16 mouse cellular contexts compared by ENCODE assay signal in the genomic region with DNA sequence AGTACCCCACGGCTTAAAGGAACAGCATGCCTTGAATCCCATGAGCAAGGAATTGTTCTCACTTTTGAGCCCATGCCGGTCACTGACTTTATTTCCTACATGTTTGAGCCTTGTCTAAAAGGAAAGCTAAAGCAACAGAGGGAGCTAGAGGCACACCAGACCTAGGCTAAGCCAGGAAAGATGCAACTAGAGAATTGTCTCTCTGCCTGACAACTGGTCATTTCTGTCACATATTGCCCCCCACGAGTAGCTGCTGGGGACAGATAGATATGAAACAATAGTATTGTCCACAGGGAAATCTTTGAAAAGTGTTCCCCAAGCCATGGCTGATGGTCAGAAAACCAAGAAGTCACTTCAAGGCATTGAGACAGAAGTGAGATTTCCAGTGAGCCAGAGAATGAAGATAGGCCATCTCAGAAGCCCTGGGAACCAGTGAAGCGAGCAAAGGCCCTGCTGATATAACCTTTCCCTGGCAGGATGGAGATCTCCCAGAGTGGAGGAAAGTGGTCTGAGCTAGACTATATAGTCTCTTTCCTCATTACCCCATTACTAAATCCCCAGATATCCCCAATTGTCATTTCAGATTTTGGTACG. TPM values are rescaled to one million over a fixed set of nuclear protein-coding genes. Genes with fewer than 3 reads are reported as not detected.
A peak's percentile ranks its signal among the peaks of the same experiment; 100 is the strongest.
DNase-seq lines count a peak whose midpoint lies in the region; ATAC-seq and TF ChIP-seq lines count a peak whose summit lies in the region.
"Had no signal": no experiment of that assay in that cellular context is flagged by ENCODE, and none has a peak within 500 bp of the region (broad histone marks: within the 10 kb centered on the region; RNA-seq: fewer than 3 reads in every experiment).

No protein-coding gene starts in this region.

- H3K27me3 ChIP-seq in heart, postnatal 0 days (ENCODE audit: control insufficient read depth, insufficient read depth, low read length): no peaks in the 10 kb centered on the region
- H3K27me3 ChIP-seq in CH12.LX (replicated peaks): no peaks in the 10 kb centered on the region
- H3K27me3 ChIP-seq: embryonic facial prominence, embryonic 12.5 days had no signal

- dilution Hi-C loops in CH12.LX (cut with MboI; ENCODE audit: extremely low pct_ligation_motif_present, extremely low pct_unique_long_range_greater_than_20kb, low sequenced_read_pairs): no loop called here

- 57% methylated on average over 5 of the region's 5 CpGs for WGBS in heart, postnatal 0 days

- no peak overlapping the region for H3K27ac ChIP-seq in heart, postnatal 0 days (ENCODE audit: low read depth)
- no peak overlapping the region for H3K27ac ChIP-seq in left cerebral cortex, adult 2 months
- no peak overlapping the region for H3K27ac ChIP-seq in CH12.LX (ENCODE audit: insufficient read depth, low read depth)
- H3K27ac ChIP-seq: embryonic facial prominence, embryonic 12.5 days had no signal

- no peak for TF ChIP-seq EP300 in heart, postnatal 0 days (IDR thresholded peaks at IDR 0.05; ENCODE audit: low read depth)
- TF ChIP-seq EP300 in CH12.LX (IDR thresholded peaks at IDR 0.05; ENCODE audit: low read length): no peak

- TF ChIP-seq CTCF in heart, postnatal 0 days (IDR thresholded peaks at IDR 0.05; ENCODE audit: low read depth): peak; percentile 38
- TF ChIP-seq CTCF in left cerebral cortex, adult 2 months (IDR thresholded peaks at IDR 0.05): peak; percentile 37
- peak in 1 of 2 experiments; percentile 36; a peak in 2 of 4 replicates for TF ChIP-seq CTCF in CH12.LX (conservative IDR thresholded peaks at IDR 0.05 in 1 of 2, IDR thresholded peaks at IDR 0.05 in 1 of 2; ENCODE audit: low read depth in 2 of 2, low read length in 2 of 2)

- TF ChIP-seq POLR2A in CH12.LX (IDR thresholded peaks at IDR 0.05; ENCODE audit: low read depth, low read length): no peak

- no peak overlapping the region for H3K4me3 ChIP-seq in heart, postnatal 0 days (ENCODE audit: low read depth, low read length)
- no peak overlapping the region for H3K4me3 ChIP-seq in left cerebral cortex, adult 2 months
- no peak overlapping the region for H3K4me3 ChIP-seq in CH12.LX (replicated peaks in 1 of 3; ENCODE audit: low read depth in 2 of 3, low read length in 2 of 3, poor library complexity in 1 of 3)
- H3K4me3 ChIP-seq: embryonic facial prominence, embryonic 12.5 days had no signal

- peak; percentile 19 for DNase-seq in cerebellum, adult 11 months
- no peak for DNase-seq in cerebellum, postnatal 4 days (ENCODE audit: low spot score in 2 of 2)
- DNase-seq in heart, postnatal 0 days (ENCODE audit: low spot score): no peak
- DNase-seq in heart, postnatal 36 days: no peak
- no peak for DNase-seq in left cerebral cortex, adult 2 months (ENCODE audit: extremely low spot score in 1 of 2, low spot score in 2 of 2)
- no peak for DNase-seq in left cerebral cortex, postnatal 10 days (ENCODE audit: extremely low spot score in 1 of 2, low spot score in 2 of 2)
- DNase-seq in CH12.LX (ENCODE audit: extremely low read depth): no peak
- DNase-seq in ovary, postnatal 10 days (ENCODE audit: low spot score): no peak
- DNase-seq: adrenal gland, postnatal 36 days; kidney, postnatal 10 days; lung, postnatal 14 days; right cerebral cortex, postnatal 14 days had no signal

- ATAC-seq in heart, postnatal 0 days (ENCODE audit: insufficient read depth, low read depth): no peak

- no peaks in the 10 kb centered on the region for H3K79me2 ChIP-seq in CH12.LX (replicated peaks; ENCODE audit: control insufficient read depth, extremely low read depth, insufficient read depth, poor library complexity, severe bottlenecking)

- peak; percentile 29 for TF ChIP-seq RAD21 in CH12.LX (IDR thresholded peaks at IDR 0.05; ENCODE audit: low read depth, low read length)

- H3K9me3 ChIP-seq in heart, postnatal 0 days (replicated peaks; ENCODE audit: control insufficient read depth, low read length): no peaks in the 10 kb centered on the region
- H3K9me3 ChIP-seq in CH12.LX (replicated peaks; ENCODE audit: low read length): no peaks in the 10 kb centered on the region
- H3K9me3 ChIP-seq: embryonic facial prominence, embryonic 12.5 days had no signal

- H3K9ac ChIP-seq in heart, postnatal 0 days (replicated peaks; ENCODE audit: low read depth, low read length): no peak overlapping the region
- H3K9ac ChIP-seq in CH12.LX (ENCODE audit: insufficient read depth, low read depth): no peak overlapping the region
- H3K9ac ChIP-seq: embryonic facial prominence, embryonic 12.5 days had no signal

- intact Hi-C loops in heart, postnatal 36 days (cut with DNase I): no loop called here
- intact Hi-C loops in left cerebral cortex, adult 2 months (cut with DNase I): no loop called here
- intact Hi-C loops in left cerebral cortex, postnatal 10 days (cut with DNase I): loop anchor here (5.0 to 10.0 kb wide), 2 partner anchors 171 to 273 kb away; partner anchors contain the start of gene Fzd7

- in situ Hi-C loops in CH12.LX (cut with MboI; ENCODE audit: low pct_ligation_motif_present, low pct_unique_long_range_greater_than_20kb, low sequenced_read_pairs): loop anchor here (25.0 kb wide), 1 partner anchor 301 kb away; no protein-coding TSS in a partner anchor

- no peaks in the 10 kb centered on the region for H3K36me3 ChIP-seq in heart, postnatal 0 days (replicated peaks; ENCODE audit: control insufficient read depth, insufficient read depth, low read length)
- no peaks in the 10 kb centered on the region for H3K36me3 ChIP-seq in CH12.LX (replicated peaks in 1 of 2; ENCODE audit: control insufficient read depth in 1 of 2, insufficient read depth in 1 of 2, low read length in 1 of 2)
- H3K36me3 ChIP-seq: embryonic facial prominence, embryonic 12.5 days had no signal

- no peak overlapping the region for H3K4me2 ChIP-seq in heart, postnatal 0 days (ENCODE audit: low read depth, low read length)
- H3K4me2 ChIP-seq in CH12.LX (ENCODE audit: insufficient read depth, low read depth, poor library complexity, severe bottlenecking): no peak overlapping the region
- H3K4me2 ChIP-seq: embryonic facial prominence, embryonic 12.5 days; liver, embryonic 11.5 days had no signal

- H3K4me1 ChIP-seq in heart, postnatal 0 days (ENCODE audit: control insufficient read depth, insufficient read depth): no peaks in the 10 kb centered on the region
- H3K4me1 ChIP-seq in CH12.LX (ENCODE audit: control insufficient read depth in 1 of 2, insufficient read depth in 2 of 2): peaks cover 0 to 13% of the 10 kb centered on the region in 2 experiments; a peak in 2 of 4 replicates

TF ChIP-seq in CH12.LX, 34 proteins besides CTCF, POLR2A, EP300 and RAD21:
- TF ChIP-seq ZNF384 (IDR thresholded peaks at IDR 0.05; ENCODE audit: low read depth, low read length): no peak
- TF ChIP-seq SMC3 (IDR thresholded peaks at IDR 0.05; ENCODE audit: low read depth, low read length): peak; percentile 28; the same call in 1 of the 2 replicates
- TF ChIP-seq ZKSCAN1 (IDR thresholded peaks at IDR 0.05; ENCODE audit: borderline replicate concordance, low read depth, low read length): no peak
- TF ChIP-seq ELF1 (IDR thresholded peaks at IDR 0.05; ENCODE audit: low read depth, low read length): no peak

RNA-seq across cellular contexts. Expression of gene Cdk15, which starts 54.7 kb away (rescaled TPM):
- total RNA-seq in heart, postnatal 0 days (2014; rRNA removed; ENCODE audit: low replicate concordance): 1.0 TPM in 1 of 2 replicates, not detected in the other
- 0.14 TPM in 1 of 2 replicates, not detected in the other for polyA plus RNA-seq in heart, postnatal 0 days (2015; fragmentation: Nextera tagmentation; extraction: Ambion mirVana)
- total RNA-seq in heart, postnatal 36 days (2021): not detected
- total RNA-seq in left cerebral cortex, adult 2 months (2021): under 1 TPM; 0.58 to 0.68 TPM
- total RNA-seq in left cerebral cortex, postnatal 10 days (2021): under 1 TPM; 0.45 to 0.60 TPM
- total RNA-seq in CH12.LX (2012; rRNA removed): 0.13 TPM in 1 of 2 replicates, not detected in the other
- not detected in 2 replicates for total RNA-seq in CH12.LX (2014; rRNA removed)
- polyA plus RNA-seq in CH12.LX (2012; ENCODE audit: insufficient read length, low read depth): not detected in 2 replicates
- total RNA-seq: megakaryocyte-erythroid progenitor cell, adult 5-6 weeks had no signal
- polyA plus RNA-seq: heart, embryonic 14.5 days had no signal
